Mouse (Mus musculus) liver, embryonic 16.5 days (tissue): ENCODE data around the gene Qrich1. TPM values are rescaled to one million over a fixed set of nuclear protein-coding genes. Genes with fewer than 3 reads are reported as not detected.

ENCODE experiments used
- ATAC-seq: fragments of 200-750 bp; cut with Nextera tagmentation; 2 replicates; pipeline ENCODE4 v1.8.0; 2017; ENCODE audit warnings: low read depth, mild to moderate bottlenecking, moderate number of reproducible peaks, moderate library complexity
- H3K27ac ChIP-seq: fragments of 300-500 bp; sonication (generic); 2 replicates; pipeline ENCODE4 v1.5.1; 2014; ENCODE audit warnings: mild to moderate bottlenecking, low read length
- H3K27me3 ChIP-seq: fragments of 300-500 bp; sonication (generic); 2 replicates; pipeline ENCODE4 v1.6.1; 2014; ENCODE audit warnings: low read depth, low read length, mixed read lengths; ENCODE audit not compliant: control insufficient read depth, insufficient read depth
- H3K36me3 ChIP-seq: fragments of 300-500 bp; sonication (generic); 2 replicates; pipeline ENCODE4 v1.6.1; 2014; ENCODE audit warnings: mild to moderate bottlenecking; ENCODE audit not compliant: control insufficient read depth, insufficient read depth
- H3K4me1 ChIP-seq: fragments of 300-500 bp; sonication (generic); 2 replicates; pipeline ENCODE4 v1.6.1; 2014; ENCODE audit warnings: low read depth, low read length, mixed read lengths; ENCODE audit not compliant: control insufficient read depth
- H3K4me2 ChIP-seq: fragments of 300-500 bp; sonication (generic); 2 replicates; pipeline ENCODE4 v1.6.1; 2014; ENCODE audit warnings: low read depth, low read length, mixed read lengths
- H3K4me3 ChIP-seq: fragments of 300-500 bp; sonication (generic); 2 replicates; pipeline ENCODE4 v1.5.1; 2014; ENCODE audit warnings: low read depth, mild to moderate bottlenecking, low read length
- H3K9ac ChIP-seq: fragments of 300-500 bp; sonication (generic); 2 replicates; pipeline ENCODE4 v1.6.1; 2014; ENCODE audit warnings: low read depth, low read length
- H3K9me3 ChIP-seq: fragments of 300-500 bp; sonication (generic); replicated peaks from 2 replicates; pipeline ENCODE4 v1.6.1; 2016; ENCODE audit warnings: low read length; ENCODE audit not compliant: control insufficient read depth
- WGBS: fragments of 180-500 bp; shearing (Covaris S2); extraction: QIAGEN DNeasy Blood & Tissue Kit; methylation state at CpG from one replicate; pipeline ENCODE4 v1.1.7; 2014; ENCODE audit not compliant: insufficient replicate concordance; 5-methylcytosine and 5-hydroxymethylcytosine counted together
- polyA plus RNA-seq: library from polyadenylated mRNA; unstranded; fragments of >200 nt; fragmentation: Nextera tagmentation; extraction: Ambion mirVana; gene quantifications from 2 replicates; pipeline ENCODE4 v1.2.1, GENCODE M21; 2015

Qrich1 gene
- polyA plus RNA-seq, 1 experiment from 2014 or later = 44.2 TPM

DNA sequence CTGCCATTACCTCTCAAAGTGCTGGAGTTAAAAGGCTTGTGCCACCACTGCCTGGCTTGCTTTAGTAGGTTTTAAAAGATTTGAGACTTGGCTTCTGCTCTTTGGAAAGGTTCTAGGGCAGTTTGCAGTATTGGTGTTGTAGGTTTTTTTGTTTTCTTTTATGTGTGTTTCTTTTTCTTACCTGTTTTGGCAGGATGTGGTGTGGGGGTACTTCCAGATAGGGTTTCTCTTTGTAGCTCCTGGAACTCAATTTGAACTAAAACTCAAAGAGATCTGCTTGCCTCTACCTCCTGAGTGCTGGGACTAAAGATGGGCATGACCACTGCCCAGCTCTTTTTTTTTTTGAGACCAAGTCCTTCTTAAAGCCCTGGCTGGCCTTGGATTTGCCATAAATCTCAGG is 24.2 kb downstream of the Qrich1 start:
- H3K4me3 ChIP-seq = no peak overlapping the region
- H3K9me3 ChIP-seq = no peaks in the 10 kb centered on the region
- H3K27me3 ChIP-seq = no peaks in the 10 kb centered on the region
- H3K4me2 ChIP-seq = no peak overlapping the region
- H3K27ac ChIP-seq = no peak overlapping the region
- no peak for ATAC-seq
- H3K9ac ChIP-seq = no peak overlapping the region; the same call in 1 of the 2 replicates
- no peaks in the 10 kb centered on the region for H3K4me1 ChIP-seq
- H3K36me3 ChIP-seq = peaks cover 52% of the 10 kb centered on the region

DNA sequence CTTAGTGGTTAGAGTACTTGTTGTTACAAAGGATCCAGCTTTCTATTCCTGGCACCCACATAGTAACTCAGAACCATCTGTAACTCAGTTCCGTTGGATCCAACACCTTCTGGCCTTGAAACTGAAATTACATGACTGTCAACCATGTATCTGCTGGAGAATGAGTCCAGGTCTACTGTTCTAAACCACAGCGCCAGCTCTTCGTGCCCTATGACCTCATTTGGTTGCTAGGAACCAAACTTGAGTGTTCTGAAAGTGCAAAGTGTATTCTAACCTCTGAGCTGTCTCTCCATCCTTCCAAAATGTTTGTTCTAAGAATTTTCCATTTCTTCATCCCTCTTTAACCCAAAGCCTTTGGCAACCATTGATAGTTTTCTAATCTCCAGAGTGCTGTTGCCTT is 29.4 kb downstream of the Qrich1 start:
- Histone ChIP-seq H3K4me1 (no peaks in the 10 kb centered on the region; the same call in 1 of the 2 replicates), H3K36me3 (peaks cover 72% of the 10 kb centered on the region), H3K9ac (no peak overlapping the region), H3K9me3 (no peaks in the 10 kb centered on the region), H3K27me3 (no peaks in the 10 kb centered on the region), H3K4me2 (no peak overlapping the region), H3K4me3 (no peak overlapping the region), H3K27ac (no peak overlapping the region)
- 83% methylated on average over 3 of the region's 3 CpGs for WGBS
- no peak for ATAC-seq

DNA sequence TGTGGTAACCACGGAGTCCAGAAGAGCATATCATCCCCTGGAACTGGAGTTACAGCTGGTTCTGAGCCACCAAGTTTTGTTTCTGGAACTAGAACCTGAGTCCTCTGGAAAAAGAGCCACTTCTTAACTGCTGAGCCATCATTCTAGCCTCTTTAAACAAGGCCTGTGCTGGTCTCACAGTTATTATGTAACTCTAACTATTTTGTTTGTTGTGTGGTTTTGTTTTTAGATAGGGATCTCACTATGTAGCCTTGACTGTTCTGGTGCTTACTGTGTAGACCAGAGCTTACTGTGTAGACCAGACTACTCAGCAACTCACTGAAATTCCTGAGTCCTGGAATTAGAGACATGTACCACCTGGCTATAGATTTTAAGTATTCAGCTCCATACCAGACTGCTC is 30.3 kb downstream of the Qrich1 start:
- no peak overlapping the region for H3K9ac ChIP-seq
- no peak overlapping the region for H3K4me3 ChIP-seq
- no peaks in the 10 kb centered on the region for H3K9me3 ChIP-seq
- 72% methylated on average over 1 of the region's 1 CpGs for whole genome bisulfite sequencing
- H3K27ac ChIP-seq = no peak overlapping the region
- H3K27me3 ChIP-seq = no peaks in the 10 kb centered on the region
- peaks cover 65% of the 10 kb centered on the region for H3K36me3 ChIP-seq
- H3K4me2 ChIP-seq = no peak overlapping the region
- ATAC-seq = no peak
- no peaks in the 10 kb centered on the region; the same call in 1 of the 2 replicates for H3K4me1 ChIP-seq

DNA sequence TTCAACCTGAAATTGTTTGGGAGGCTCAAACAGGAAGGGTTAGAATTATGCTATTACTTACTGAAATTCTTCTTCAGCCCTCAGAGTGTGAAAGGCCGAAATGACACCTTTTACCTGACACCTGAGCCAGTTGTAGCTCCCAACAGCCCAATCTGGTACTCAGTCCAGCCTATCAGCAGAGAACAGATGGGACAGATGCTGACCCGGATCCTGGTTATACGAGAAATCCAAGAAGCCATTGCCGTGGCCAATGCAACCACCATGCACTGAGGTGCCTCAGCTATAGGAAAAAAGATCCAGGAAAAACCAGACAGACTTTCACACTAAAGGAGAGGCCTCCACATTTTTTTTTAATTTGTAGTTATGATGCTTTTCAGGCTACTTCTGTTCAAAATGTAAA is 42.6 kb downstream of the Qrich1 start:
- no peak for ATAC-seq
- no peak overlapping the region for H3K27ac ChIP-seq
- 64% methylated on average over 4 of the region's 4 CpGs for WGBS
- peaks cover 52% of the 10 kb centered on the region for H3K36me3 ChIP-seq
- H3K9ac ChIP-seq = no peak overlapping the region
- no peak overlapping the region for H3K4me3 ChIP-seq
- no peak overlapping the region for H3K4me2 ChIP-seq
- no peaks in the 10 kb centered on the region for H3K27me3 ChIP-seq
- no peaks in the 10 kb centered on the region for H3K9me3 ChIP-seq
- H3K4me1 ChIP-seq = peaks cover 22% of the 10 kb centered on the region

DNA sequence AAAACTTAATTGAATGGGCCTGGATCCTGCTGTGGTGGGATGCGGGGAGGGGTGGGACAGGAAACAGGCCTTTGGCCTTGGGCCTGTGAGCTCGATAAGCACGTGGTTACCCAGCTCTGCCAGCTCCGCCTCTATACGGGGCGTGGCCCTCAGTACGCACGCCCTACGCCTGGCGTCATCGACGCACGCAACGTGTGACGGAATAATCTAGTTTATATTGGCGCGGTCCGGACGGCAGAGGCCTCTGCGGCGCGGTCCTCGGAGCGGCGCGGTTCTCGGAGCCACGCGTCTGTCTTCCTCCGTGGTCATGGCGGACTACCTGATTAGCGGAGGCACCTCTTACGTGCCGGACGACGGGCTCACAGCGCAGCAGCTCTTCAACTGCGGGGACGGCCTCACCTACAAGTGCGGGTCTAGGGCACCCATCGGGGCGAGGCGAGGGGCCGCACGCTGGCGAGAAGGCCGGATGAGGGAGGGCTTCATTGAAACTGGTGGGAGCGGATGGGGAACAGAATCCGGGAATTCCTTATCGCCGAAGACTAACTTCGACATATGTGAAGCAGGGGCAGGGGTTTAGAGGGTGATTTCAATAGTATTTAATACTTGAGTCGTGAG is 43.7 kb downstream of the Qrich1 start, which contains the start of gene Impdh2:
Gene Impdh2, plus strand, starts transcription at position 60 of the 615 bp plus-strand sequence.
- Histone ChIP-seq H3K36me3 (peaks cover 46% of the 10 kb centered on the region), H3K27ac (peak within 1 kb of the TSS; percentile 62), H3K9me3 (no peaks in the 10 kb centered on the region), H3K27me3 (no peaks in the 10 kb centered on the region), H3K4me2 (peak within 1 kb of the TSS; percentile 76), H3K4me3 (peak within 1 kb of the TSS; percentile 63), H3K9ac (peak within 1 kb of the TSS; percentile 69), H3K4me1 (peaks cover 23% of the 10 kb centered on the region)
- peak; percentile 100 for ATAC-seq
- WGBS = under 1% methylated on average over 52 of the region's 53 CpGs

DNA sequence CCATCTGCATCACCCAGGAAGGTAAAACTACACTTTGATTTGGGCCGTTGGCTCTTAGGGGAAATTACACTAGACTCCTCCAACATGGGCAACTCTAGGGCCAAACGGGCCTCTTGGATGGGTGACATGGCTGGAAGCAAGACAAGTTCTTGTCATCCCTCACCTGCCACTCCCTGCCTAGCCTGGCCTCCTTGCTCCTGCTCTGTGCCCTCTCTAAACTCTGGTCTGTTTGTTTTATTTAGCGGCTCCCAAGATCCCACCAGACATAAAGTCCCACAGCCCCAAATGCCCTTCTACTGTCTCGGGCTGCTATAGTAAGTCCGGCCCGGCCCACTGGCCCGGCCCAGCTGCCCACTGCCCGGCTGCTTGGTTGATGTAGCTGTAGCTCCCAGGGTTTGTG is 47.1 kb downstream of the Qrich1 start:
- H3K4me3 ChIP-seq = no peak overlapping the region
- no peak overlapping the region for H3K4me2 ChIP-seq
- H3K27me3 ChIP-seq = no peaks in the 10 kb centered on the region
- no peak overlapping the region for H3K9ac ChIP-seq
- 87% methylated on average over 8 of the region's 8 CpGs for WGBS
- H3K4me1 ChIP-seq = peaks cover 43% of the 10 kb centered on the region
- no peak for ATAC-seq
- no peaks in the 10 kb centered on the region for H3K9me3 ChIP-seq
- peaks cover 18% of the 10 kb centered on the region for H3K36me3 ChIP-seq
- H3K27ac ChIP-seq = no peak overlapping the region

DNA sequence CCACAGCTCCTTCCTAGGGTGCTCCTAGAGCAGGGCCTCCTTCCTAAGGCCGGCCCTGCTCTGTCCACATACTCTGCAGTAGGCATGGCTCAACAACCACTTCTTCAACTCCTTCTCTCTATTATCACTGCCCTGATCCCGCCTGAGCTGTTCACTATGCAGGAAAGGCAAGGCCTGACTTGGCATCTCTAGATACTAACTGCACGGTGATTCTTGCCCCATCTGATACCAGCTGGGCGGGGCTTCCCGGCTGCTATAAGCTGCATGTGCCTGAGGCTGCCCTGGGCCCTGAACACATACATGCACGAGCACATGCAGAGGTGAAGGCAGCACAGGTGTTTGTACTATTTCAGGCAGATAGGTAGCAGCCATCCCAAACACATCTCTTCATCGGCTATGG is 47.5 kb downstream of the Qrich1 start:
- peaks cover 48% of the 10 kb centered on the region for H3K4me1 ChIP-seq
- 41% methylated on average over 7 of the region's 7 CpGs for WGBS
- no peak overlapping the region for H3K4me2 ChIP-seq
- no peaks in the 10 kb centered on the region for H3K27me3 ChIP-seq
- peaks cover 14% of the 10 kb centered on the region for H3K36me3 ChIP-seq
- no peak for ATAC-seq
- H3K9me3 ChIP-seq = no peaks in the 10 kb centered on the region
- H3K9ac ChIP-seq = no peak overlapping the region
- H3K27ac ChIP-seq = no peak overlapping the region
- no peak overlapping the region for H3K4me3 ChIP-seq

DNA sequence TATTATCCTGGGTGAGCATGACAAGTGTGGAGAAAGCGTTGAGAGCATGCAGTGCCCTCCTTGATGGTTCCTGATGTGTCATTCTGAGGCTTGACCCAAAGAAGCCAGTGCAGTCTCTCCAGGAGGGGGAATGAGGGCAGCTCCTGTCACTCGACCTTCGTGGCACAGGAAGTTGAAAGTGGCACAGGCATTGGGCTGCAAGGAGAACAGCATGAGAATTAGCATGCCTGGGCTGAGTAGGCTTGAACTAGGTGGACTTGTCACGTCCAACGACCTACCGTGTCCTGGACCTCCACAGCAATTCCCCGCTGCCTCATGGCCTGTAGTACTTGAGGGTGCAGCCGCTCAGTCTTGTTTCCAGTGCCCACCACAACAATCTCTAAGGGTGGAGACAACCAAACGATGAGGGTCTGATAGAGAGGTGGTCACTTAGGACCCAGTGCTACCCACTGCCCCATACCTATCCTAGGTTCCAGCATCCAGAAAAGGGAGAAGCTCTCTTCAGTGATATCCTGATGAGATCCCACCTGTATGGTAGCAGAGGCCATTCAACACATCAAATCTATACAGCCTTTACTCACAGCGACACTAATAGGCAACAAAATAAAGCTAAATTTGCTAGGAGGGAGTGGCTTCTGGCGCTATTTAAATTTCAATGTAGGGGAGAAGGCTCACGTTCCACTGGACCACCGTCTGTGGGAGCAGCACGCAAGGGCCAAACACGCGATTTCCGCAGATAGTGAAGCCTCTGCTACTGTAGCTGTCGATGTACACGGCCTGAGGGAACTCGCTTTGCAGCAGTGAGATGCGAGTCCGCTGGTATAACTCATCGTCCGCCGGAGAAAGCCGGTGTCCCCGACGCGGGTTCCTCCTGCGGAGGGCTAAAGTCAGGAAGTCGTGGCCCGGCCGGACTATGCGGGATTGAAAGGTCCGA is 49.5 kb downstream of the Qrich1 start:
- 7% methylated on average over 35 of the region's 35 CpGs for WGBS
- Histone ChIP-seq H3K36me3 (peaks cover 12% of the 10 kb centered on the region), H3K27ac (peak overlapping the region; percentile 90), H3K4me1 (peaks cover 59% of the 10 kb centered on the region), H3K4me2 (peak overlapping the region; percentile 96), H3K27me3 (no peaks in the 10 kb centered on the region), H3K4me3 (peak overlapping the region; percentile 87), H3K9me3 (no peaks in the 10 kb centered on the region), H3K9ac (peak overlapping the region; percentile 84)
- no peak for ATAC-seq
